Mouse (Mus musculus) brown adipose tissue, adult 24 weeks (tissue): ENCODE data around the gene Colq. TPM values are rescaled to one million over a fixed set of nuclear protein-coding genes. Genes with fewer than 3 reads are reported as not detected.

Experiments
- polyA plus RNA-seq: library from polyadenylated mRNA; stranded (reverse); fragments of >200 nt; gene quantifications from 2 replicates; pipeline ENCODE4 v1.2.4, GENCODE M21; 2012; ENCODE audit not compliant: missing spikeins, insufficient read depth, insufficient read length

The Colq gene
- polyA plus RNA-seq, 1 experiment: not detected

Other genes with a start within 250 kb of the Colq start
- gene Sh3bp5, start 155.3 kb downstream of the Colq start, polyA plus RNA-seq: 65.9 and 67.5 TPM in 2 replicates
- gene Eaf1, start 96.9 kb downstream of the Colq start, polyA plus RNA-seq: 8.2 and 8.6 TPM in 2 replicates
- gene Mettl6, start 96.3 kb downstream of the Colq start, polyA plus RNA-seq: 16.9 TPM in 2 replicates
- gene Gm49387, start 49.5 kb upstream of the Colq start, polyA plus RNA-seq: not detected in 2 replicates
- 27.9 and 30.4 TPM in 2 replicates for gene Btd, start 49.7 kb upstream of the Colq start, polyA plus RNA-seq
- gene Hacl1, start 49.9 kb upstream of the Colq start, polyA plus RNA-seq: 77.1 and 106 TPM in 2 replicates
- gene Ankrd28, start 239.3 kb upstream of the Colq start, polyA plus RNA-seq: 12.1 and 17.8 TPM in 2 replicates